Mouse (Mus musculus): ENCODE measurements around the gene Runx3. TPM values are rescaled to one million over a fixed set of nuclear protein-coding genes. Genes with fewer than 3 reads are reported as not detected.

Gene Runx3
- polyA plus RNA-seq, 1 experiment from 2014 or later, result not detected

DNA sequence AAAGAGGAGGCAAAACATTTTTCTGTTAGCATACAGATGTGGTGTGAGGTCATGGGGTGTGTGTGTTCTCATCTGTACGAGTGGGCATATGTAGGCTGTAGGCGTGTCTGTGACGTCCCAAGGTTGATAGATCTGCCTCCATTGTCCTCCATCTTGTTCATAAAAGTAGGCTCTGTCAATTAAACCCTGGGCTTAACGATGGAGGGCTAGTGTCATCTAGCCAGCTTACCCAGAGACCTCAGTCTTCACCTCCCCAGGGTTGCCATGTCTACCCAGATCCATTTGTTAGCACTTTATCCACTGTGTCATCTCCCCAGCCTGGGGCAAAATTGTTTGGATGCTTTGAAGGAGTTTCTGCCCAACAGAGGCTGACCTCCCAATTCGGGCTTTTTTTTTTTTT is 84.2 kb downstream of the Runx3 start:
- Histone ChIP-seq H3K4me2 (ENCODE audit: low read length) (no peak overlapping the region), H3K27ac (ENCODE audit: low read length) (no peak overlapping the region), H3K9me3 (replicated peaks; ENCODE audit: control insufficient read depth, low read length, poor library complexity, severe bottlenecking) (no peaks in the 10 kb centered on the region), H3K36me3 (ENCODE audit: control insufficient read depth, insufficient read depth, low read length) (no peaks in the 10 kb centered on the region), H3K4me1 (ENCODE audit: control insufficient read depth, insufficient read depth, low read length) (peaks cover 9% of the 10 kb centered on the region), H3K27me3 (ENCODE audit: control insufficient read depth, insufficient read depth, low read depth, low read length) (peaks cover 18% of the 10 kb centered on the region), H3K4me3 (ENCODE audit: low read depth, low read length) (no peak overlapping the region), H3K9ac (ENCODE audit: low read depth, low read length) (no peak overlapping the region)
- ATAC-seq, result no peak
- 63% methylated on average over 5 of the region's 5 CpGs for WGBS

DNA sequence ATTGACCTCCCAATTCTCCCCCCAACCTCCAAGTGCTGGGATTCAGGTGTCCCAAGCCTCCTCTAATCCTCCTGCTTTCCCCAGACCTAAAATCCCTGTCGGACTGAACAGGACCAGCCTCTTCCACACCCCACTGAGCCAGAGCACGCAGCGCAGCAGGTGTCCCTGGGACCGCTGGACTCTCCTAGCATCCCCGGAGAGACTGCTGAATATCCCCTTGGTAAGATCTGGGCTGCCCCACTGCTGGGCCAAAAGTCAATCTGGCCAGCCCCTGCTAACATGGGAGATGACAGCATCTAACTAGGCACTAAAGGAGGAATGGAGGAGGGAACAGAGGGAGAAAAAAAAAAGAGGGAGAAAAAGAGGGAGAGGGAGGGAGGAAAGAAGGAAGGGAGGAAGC is 84.8 kb downstream of the Runx3 start:
- H3K27me3 ChIP-seq (ENCODE audit: control insufficient read depth, insufficient read depth, low read depth, low read length), result peaks cover 18% of the 10 kb centered on the region

DNA sequence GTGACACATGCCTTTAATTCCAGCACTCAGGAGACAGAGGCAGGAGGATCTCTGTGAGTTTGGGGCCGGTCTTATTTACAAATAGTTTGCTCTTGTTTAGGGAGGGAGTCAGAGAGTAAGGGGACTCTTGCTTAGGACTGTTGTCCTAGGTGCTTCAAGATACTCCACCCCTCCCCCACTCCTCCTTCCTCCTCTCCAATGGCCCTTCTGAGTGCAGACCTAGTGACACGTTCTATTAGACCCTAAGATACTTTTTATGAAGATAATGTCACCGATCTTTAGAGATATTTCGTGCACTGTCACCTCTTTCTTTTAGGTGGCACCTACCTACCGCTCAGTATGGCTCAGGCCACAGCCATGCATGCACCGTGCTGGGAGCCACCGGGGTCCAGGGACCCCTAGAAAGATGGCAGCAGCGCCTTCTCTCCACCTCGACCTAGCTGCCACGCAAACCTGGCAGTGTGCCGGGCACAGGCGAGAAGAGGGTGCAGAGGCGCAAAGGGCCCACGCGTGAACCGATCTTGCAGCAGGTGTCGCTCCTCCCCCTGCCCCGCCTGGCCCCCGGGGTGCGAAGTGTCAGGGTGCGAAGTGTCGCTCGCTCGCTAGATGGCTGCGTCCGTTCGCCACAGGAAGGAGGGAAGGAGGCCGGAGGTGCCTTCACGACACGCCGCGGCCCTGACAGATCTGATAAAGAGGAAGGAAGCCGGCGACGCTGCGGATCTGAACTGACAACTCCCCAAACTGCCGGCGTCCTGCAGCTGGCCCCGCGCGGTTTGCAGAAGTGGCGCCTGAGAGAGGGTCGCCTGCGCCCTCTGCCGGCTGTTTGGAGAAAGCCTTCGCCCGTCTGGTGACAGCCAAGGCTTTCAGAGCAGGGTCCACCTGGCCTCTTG is 85.5 kb downstream of the Runx3 start:
- peak overlapping the region; percentile 39 for H3K4me3 ChIP-seq (ENCODE audit: low read depth, low read length)
- H3K27ac ChIP-seq (ENCODE audit: low read length), result no peak overlapping the region
- no peaks in the 10 kb centered on the region for H3K9me3 ChIP-seq (replicated peaks; ENCODE audit: control insufficient read depth, low read length, poor library complexity, severe bottlenecking)
- ATAC-seq, result peak; percentile 72; the same call in 1 of the 2 replicates
- WGBS, result 3% methylated on average over 41 of the region's 47 CpGs
- H3K9ac ChIP-seq (ENCODE audit: low read depth, low read length), result peak overlapping the region; percentile 24; the same call in 1 of the 2 replicates
- peaks cover 9% of the 10 kb centered on the region for H3K4me1 ChIP-seq (ENCODE audit: control insufficient read depth, insufficient read depth, low read length)
- no peaks in the 10 kb centered on the region for H3K36me3 ChIP-seq (ENCODE audit: control insufficient read depth, insufficient read depth, low read length)
- H3K27me3 ChIP-seq (ENCODE audit: control insufficient read depth, insufficient read depth, low read depth, low read length), result peaks cover 18% of the 10 kb centered on the region
- H3K4me2 ChIP-seq (ENCODE audit: low read length), result peak overlapping the region; percentile 81

More for the DNA sequence above, 84.8 kb downstream of the Runx3 start:
- Histone ChIP-seq H3K4me1 (ENCODE audit: control insufficient read depth, insufficient read depth, low read length) (peaks cover 9% of the 10 kb centered on the region), H3K9ac (ENCODE audit: low read depth, low read length) (no peak overlapping the region), H3K27ac (ENCODE audit: low read length) (no peak overlapping the region), H3K36me3 (ENCODE audit: control insufficient read depth, insufficient read depth, low read length) (no peaks in the 10 kb centered on the region), H3K4me2 (ENCODE audit: low read length) (no peak overlapping the region), H3K4me3 (ENCODE audit: low read depth, low read length) (no peak overlapping the region), H3K9me3 (replicated peaks; ENCODE audit: control insufficient read depth, low read length, poor library complexity, severe bottlenecking) (no peaks in the 10 kb centered on the region)
- no peak for ATAC-seq
- 11% methylated on average over 5 of the region's 5 CpGs for WGBS

DNA sequence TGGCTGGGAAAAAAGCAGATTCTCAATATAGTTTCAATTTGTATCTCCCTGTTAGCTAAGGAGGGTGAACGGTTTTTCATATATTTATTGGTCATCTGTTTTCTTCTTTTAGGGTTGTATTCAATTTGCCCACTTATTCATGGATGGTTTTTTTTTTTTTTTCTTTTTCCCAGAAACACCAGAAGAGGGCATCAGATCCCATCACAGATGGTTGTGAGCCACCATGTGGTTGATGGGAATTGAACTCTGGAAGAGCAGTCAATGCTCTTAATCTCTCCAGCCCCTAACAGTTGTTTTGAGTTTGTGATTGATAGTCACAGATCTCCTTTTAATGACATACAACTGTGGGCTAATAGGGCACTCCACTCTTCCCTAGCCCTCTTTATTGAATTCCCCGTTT is 89.4 kb downstream of the Runx3 start:
- WGBS, result 77% methylated on average over 2 of the region's 2 CpGs
- H3K4me3 ChIP-seq (ENCODE audit: low read depth, low read length), result no peak overlapping the region
- no peak for ATAC-seq

DNA sequence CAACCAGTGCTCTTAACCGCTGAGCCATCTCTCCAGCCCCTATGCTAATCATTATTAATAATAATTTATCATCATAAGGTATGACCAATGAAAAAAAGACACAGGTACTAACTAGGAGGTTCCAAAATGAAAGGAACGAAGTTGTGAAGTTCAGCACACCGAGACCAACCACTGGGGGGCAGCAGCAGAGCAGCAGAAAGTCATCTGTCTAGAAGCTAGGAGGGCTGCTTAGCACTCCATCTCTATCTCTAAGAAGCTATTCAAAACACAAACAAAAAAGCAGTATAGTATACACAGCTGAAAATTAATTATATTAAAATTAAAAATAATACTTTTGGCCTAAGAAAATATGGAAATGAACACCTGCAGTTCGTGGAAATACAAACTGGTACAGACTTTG is 99.2 kb downstream of the Runx3 start:
- H3K36me3 ChIP-seq (ENCODE audit: control insufficient read depth, insufficient read depth, low read length), result peaks cover 4% of the 10 kb centered on the region; the same call in 1 of the 2 replicates
- no peak overlapping the region for H3K4me2 ChIP-seq (ENCODE audit: low read length)
- H3K9me3 ChIP-seq (replicated peaks; ENCODE audit: control insufficient read depth, low read length, poor library complexity, severe bottlenecking), result no peaks in the 10 kb centered on the region
- H3K27me3 ChIP-seq (ENCODE audit: control insufficient read depth, insufficient read depth, low read depth, low read length), result no peaks in the 10 kb centered on the region
- no peak overlapping the region for H3K9ac ChIP-seq (ENCODE audit: low read depth, low read length)
- H3K4me3 ChIP-seq (ENCODE audit: low read depth, low read length), result no peak overlapping the region
- no peaks in the 10 kb centered on the region for H3K4me1 ChIP-seq (ENCODE audit: control insufficient read depth, insufficient read depth, low read length)
- WGBS, result 54% methylated on average over 4 of the region's 4 CpGs
- no peak; the same call in 1 of the 2 replicates for ATAC-seq
- no peak overlapping the region for H3K27ac ChIP-seq (ENCODE audit: low read length)

More for the DNA sequence above, 89.4 kb downstream of the Runx3 start:
- peaks cover 6% of the 10 kb centered on the region for H3K27me3 ChIP-seq (ENCODE audit: control insufficient read depth, insufficient read depth, low read depth, low read length)
- H3K36me3 ChIP-seq (ENCODE audit: control insufficient read depth, insufficient read depth, low read length), result no peaks in the 10 kb centered on the region
- no peak overlapping the region for H3K4me2 ChIP-seq (ENCODE audit: low read length)
- no peak overlapping the region for H3K27ac ChIP-seq (ENCODE audit: low read length)
- H3K9ac ChIP-seq (ENCODE audit: low read depth, low read length), result no peak overlapping the region
- peaks cover 3% of the 10 kb centered on the region for H3K4me1 ChIP-seq (ENCODE audit: control insufficient read depth, insufficient read depth, low read length)
- H3K9me3 ChIP-seq (replicated peaks; ENCODE audit: control insufficient read depth, low read length, poor library complexity, severe bottlenecking), result no peaks in the 10 kb centered on the region

DNA sequence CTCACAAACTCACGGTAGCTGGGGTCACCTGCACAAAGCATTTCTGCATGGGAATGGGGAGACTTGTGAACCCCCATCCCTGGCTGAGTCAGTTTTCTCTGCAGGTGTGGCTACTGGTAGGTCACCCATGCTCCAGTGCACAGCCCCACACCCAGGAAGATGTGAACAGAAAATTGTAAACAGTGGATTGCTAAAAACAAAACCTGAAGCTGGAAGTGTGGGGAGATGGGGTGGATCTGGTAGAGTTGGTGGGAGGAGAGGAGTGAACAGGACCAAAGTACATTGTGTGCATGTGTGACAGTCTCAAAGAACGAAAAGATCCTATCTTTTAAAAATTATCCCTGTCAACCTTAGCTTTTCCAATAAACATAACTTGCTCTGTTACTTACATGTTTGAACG is 100.2 kb downstream of the Runx3 start:
- H3K9me3 ChIP-seq (replicated peaks; ENCODE audit: control insufficient read depth, low read length, poor library complexity, severe bottlenecking), result no peaks in the 10 kb centered on the region
- H3K27ac ChIP-seq (ENCODE audit: low read length), result no peak overlapping the region
- WGBS, result 83% methylated on average over 3 of the region's 3 CpGs
- H3K4me2 ChIP-seq (ENCODE audit: low read length), result no peak overlapping the region
- no peaks in the 10 kb centered on the region for H3K4me1 ChIP-seq (ENCODE audit: control insufficient read depth, insufficient read depth, low read length)
- H3K9ac ChIP-seq (ENCODE audit: low read depth, low read length), result no peak overlapping the region
- no peaks in the 10 kb centered on the region for H3K27me3 ChIP-seq (ENCODE audit: control insufficient read depth, insufficient read depth, low read depth, low read length)
- no peak overlapping the region for H3K4me3 ChIP-seq (ENCODE audit: low read depth, low read length)
- no peak for ATAC-seq
- H3K36me3 ChIP-seq (ENCODE audit: control insufficient read depth, insufficient read depth, low read length), result peaks cover 4% of the 10 kb centered on the region; the same call in 1 of the 2 replicates

DNA sequence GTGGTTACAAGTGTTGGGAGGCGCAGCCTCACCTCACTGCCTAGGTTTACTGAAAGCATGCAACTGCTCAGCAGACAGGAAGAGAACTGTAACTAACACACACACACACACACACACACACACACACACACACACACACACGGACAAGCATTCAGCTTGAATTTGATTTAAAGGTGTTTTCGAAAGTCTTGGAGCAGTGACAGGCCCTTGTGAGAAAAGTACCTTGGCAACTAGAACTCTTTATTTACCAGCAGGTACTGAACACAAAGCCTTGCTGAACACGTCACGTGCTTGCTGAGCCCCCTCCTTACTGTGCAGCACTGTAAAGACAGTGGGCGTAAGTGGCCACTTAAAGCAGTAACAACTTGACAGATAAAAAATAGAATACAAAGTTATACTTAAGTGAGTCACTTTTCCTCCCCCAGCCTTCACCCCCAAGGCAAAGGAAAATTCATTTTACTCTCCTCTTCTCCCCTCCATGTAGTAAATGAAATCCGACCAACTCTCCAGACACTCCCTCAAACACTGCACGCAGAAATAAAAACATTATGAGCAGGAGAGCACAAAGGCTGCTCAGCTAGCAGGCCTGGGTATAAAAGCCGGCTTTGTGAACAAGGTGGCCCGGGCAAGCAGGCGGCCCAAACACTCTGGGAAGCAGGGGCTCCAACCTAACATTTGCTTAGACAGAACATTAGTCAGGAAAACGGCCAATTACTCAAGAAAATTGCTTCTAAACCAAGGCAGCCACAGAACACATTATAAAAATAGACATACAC is 101.4 kb downstream of the Runx3 start:
- H3K4me1 ChIP-seq (ENCODE audit: control insufficient read depth, insufficient read depth, low read length), result no peaks in the 10 kb centered on the region
- 83% methylated on average over 12 of the region's 12 CpGs for WGBS
- no peak overlapping the region for H3K27ac ChIP-seq (ENCODE audit: low read length)
- no peaks in the 10 kb centered on the region for H3K9me3 ChIP-seq (replicated peaks; ENCODE audit: control insufficient read depth, low read length, poor library complexity, severe bottlenecking)
- H3K27me3 ChIP-seq (ENCODE audit: control insufficient read depth, insufficient read depth, low read depth, low read length), result no peaks in the 10 kb centered on the region
- H3K9ac ChIP-seq (ENCODE audit: low read depth, low read length), result no peak overlapping the region
- H3K4me3 ChIP-seq (ENCODE audit: low read depth, low read length), result no peak overlapping the region
- no peak for ATAC-seq
- H3K36me3 ChIP-seq (ENCODE audit: control insufficient read depth, insufficient read depth, low read length), result peaks cover 4% of the 10 kb centered on the region; the same call in 1 of the 2 replicates
- H3K4me2 ChIP-seq (ENCODE audit: low read length), result no peak overlapping the region

DNA sequence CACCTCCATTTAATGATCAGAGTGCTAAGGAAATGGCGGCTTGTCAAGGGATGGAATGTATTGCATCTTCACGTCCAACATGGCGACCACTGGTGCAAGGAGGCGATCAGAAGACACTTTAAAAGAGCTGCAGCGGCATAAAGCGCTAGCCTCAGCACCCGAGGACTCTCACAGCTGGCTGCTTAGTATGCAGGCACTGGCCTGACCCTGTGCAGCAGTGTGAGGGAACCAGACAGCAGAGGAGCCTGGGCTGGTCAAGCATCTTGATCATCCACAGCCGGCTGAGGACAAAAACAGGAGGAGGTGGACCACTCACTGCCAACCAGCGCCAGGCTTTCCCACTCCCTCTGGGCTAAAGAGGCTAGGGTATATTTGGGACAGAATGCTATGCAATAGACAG is 103.4 kb downstream of the Runx3 start:
- no peak overlapping the region for H3K27ac ChIP-seq (ENCODE audit: low read length)
- H3K27me3 ChIP-seq (ENCODE audit: control insufficient read depth, insufficient read depth, low read depth, low read length), result no peaks in the 10 kb centered on the region
- WGBS, result 74% methylated on average over 9 of the region's 9 CpGs
- no peak for ATAC-seq
- H3K4me2 ChIP-seq (ENCODE audit: low read length), result no peak overlapping the region
- H3K36me3 ChIP-seq (ENCODE audit: control insufficient read depth, insufficient read depth, low read length), result no peaks in the 10 kb centered on the region; the same call in 1 of the 2 replicates
- no peak overlapping the region for H3K9ac ChIP-seq (ENCODE audit: low read depth, low read length)
- no peak overlapping the region for H3K4me3 ChIP-seq (ENCODE audit: low read depth, low read length)
- H3K9me3 ChIP-seq (replicated peaks; ENCODE audit: control insufficient read depth, low read length, poor library complexity, severe bottlenecking), result no peaks in the 10 kb centered on the region
- H3K4me1 ChIP-seq (ENCODE audit: control insufficient read depth, insufficient read depth, low read length), result no peaks in the 10 kb centered on the region
